Mouse (Mus musculus): ENCODE data around the gene Mcm2.
A peak's percentile ranks its signal among the peaks of the same experiment; 100 is the strongest.

The Mcm2 gene

GRCm38 (mm10) chr6:88898534-88899048, at the start of gene Mcm2:
Gene Mcm2 (minus strand): TSS chr6:88898780.
- peak; percentile 97 for DNase-seq (ENCODE audit: low read depth)

- DNase-seq (ENCODE audit: low read depth) = no peak
Observed at GRCm38 (mm10) chr6:88947771-88948170, 49.2 kb upstream of the Mcm2 start.

GRCm38 (mm10) chr6:88946442-88946841, 47.9 kb upstream of the Mcm2 start:
- no peak for DNase-seq (ENCODE audit: low read depth)

GRCm38 (mm10) chr6:88943666-88944065, 45.1 kb upstream of the Mcm2 start:
- no peak for DNase-seq (ENCODE audit: low read depth)

- no peak for DNase-seq (ENCODE audit: low read depth)
Observed at GRCm38 (mm10) chr6:88942595-88942994, 44.0 kb upstream of the Mcm2 start.

- peak; percentile 49 for DNase-seq (ENCODE audit: low read depth)
Observed at GRCm38 (mm10) chr6:88941628-88942027, 43.0 kb upstream of the Mcm2 start.

GRCm38 (mm10) chr6:88940090-88940916, 41.7 kb upstream of the Mcm2 start:
- DNase-seq (ENCODE audit: low read depth) = peak; percentile 73

GRCm38 (mm10) chr6:88939281-88940089, 40.9 kb upstream of the Mcm2 start:
- DNase-seq (ENCODE audit: low read depth) = peak; percentile 82

- no peak for DNase-seq (ENCODE audit: low read depth)
Observed at GRCm38 (mm10) chr6:88938664-88939055, 40.1 kb upstream of the Mcm2 start.

- no peak for DNase-seq (ENCODE audit: low read depth)
Observed at GRCm38 (mm10) chr6:88937971-88938663, 39.5 kb upstream of the Mcm2 start.

GRCm38 (mm10) chr6:88937214-88937549, 38.6 kb upstream of the Mcm2 start:
- DNase-seq (ENCODE audit: low read depth) = no peak

GRCm38 (mm10) chr6:88936342-88937213, 38.0 kb upstream of the Mcm2 start:
- no peak for DNase-seq (ENCODE audit: low read depth)

- DNase-seq (ENCODE audit: low read depth) = peak; percentile 49
Observed at GRCm38 (mm10) chr6:88935735-88936276, 37.2 kb upstream of the Mcm2 start.

GRCm38 (mm10) chr6:88934816-88935215, 36.2 kb upstream of the Mcm2 start:
- DNase-seq (ENCODE audit: low read depth) = no peak

- no peak for DNase-seq (ENCODE audit: low read depth)
Observed at GRCm38 (mm10) chr6:88934132-88934531, 35.6 kb upstream of the Mcm2 start.

- no peak for DNase-seq (ENCODE audit: low read depth)
Observed at GRCm38 (mm10) chr6:88931449-88931848, 32.9 kb upstream of the Mcm2 start.

GRCm38 (mm10) chr6:88930049-88930448, 31.5 kb upstream of the Mcm2 start:
- DNase-seq (ENCODE audit: low read depth) = no peak

- no peak for DNase-seq (ENCODE audit: low read depth)
Observed at GRCm38 (mm10) chr6:88929451-88929850, 30.9 kb upstream of the Mcm2 start.

GRCm38 (mm10) chr6:88928576-88928975, 30.0 kb upstream of the Mcm2 start:
- DNase-seq (ENCODE audit: low read depth) = no peak

- DNase-seq (ENCODE audit: low read depth) = no peak
Observed at GRCm38 (mm10) chr6:88928026-88928425, 29.4 kb upstream of the Mcm2 start.

GRCm38 (mm10) chr6:88927595-88927994, 29.0 kb upstream of the Mcm2 start:
- DNase-seq (ENCODE audit: low read depth) = peak; percentile 48
